Mouse (Mus musculus): ENCODE data around the gene Gse1. TPM values are rescaled to one million over a fixed set of nuclear protein-coding genes. Genes with fewer than 3 reads are reported as not detected.

The Gse1 gene
- polyA plus RNA-seq, 1 experiment from 2014 or later, result 10.8 TPM

DNA sequence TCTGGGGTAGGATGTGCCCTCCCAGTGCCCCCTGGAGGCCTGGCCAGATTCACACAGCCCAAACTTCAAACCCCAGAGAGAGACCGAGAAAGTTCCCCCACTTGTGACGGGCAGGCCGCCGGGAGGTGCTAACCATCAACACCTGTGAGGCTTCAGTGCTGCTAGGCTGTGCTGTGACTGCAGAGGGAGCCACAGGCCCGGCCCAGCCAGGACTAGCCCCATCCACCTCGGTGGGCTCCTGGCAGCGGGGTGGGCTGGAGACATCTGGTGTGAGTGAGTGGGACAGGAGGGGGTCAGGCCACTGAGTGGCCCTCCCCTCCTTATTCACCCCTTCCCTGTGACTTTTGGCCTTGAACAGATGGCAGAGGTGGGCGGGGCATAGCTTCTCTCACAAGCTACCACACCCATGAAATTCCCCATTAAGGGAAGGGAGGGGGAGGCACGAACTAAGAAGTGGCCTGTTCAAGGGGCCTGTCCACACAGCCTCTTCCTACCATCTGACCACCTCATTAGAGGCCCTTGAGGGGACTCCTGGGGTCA lies 179.5 kb downstream of the Gse1 start:
- ATAC-seq (ENCODE audit: insufficient read depth, low FRiP score, low read depth), result peak; percentile 37; the same call in 1 of the 2 replicates
- Histone ChIP-seq H3K4me2 (no peak overlapping the region), H3K9ac (no peak overlapping the region), H3K27ac (no peak overlapping the region; the same call in 1 of the 2 replicates), H3K27me3 (replicated peaks) (no peaks in the 10 kb centered on the region), H3K36me3 (no peaks in the 10 kb centered on the region), H3K9me3 (no peaks in the 10 kb centered on the region), H3K4me3 (replicated peaks) (no peak overlapping the region), H3K4me1 (peaks cover 38% of the 10 kb centered on the region)
- 17% methylated on average over 8 of the region's 9 CpGs for WGBS

DNA sequence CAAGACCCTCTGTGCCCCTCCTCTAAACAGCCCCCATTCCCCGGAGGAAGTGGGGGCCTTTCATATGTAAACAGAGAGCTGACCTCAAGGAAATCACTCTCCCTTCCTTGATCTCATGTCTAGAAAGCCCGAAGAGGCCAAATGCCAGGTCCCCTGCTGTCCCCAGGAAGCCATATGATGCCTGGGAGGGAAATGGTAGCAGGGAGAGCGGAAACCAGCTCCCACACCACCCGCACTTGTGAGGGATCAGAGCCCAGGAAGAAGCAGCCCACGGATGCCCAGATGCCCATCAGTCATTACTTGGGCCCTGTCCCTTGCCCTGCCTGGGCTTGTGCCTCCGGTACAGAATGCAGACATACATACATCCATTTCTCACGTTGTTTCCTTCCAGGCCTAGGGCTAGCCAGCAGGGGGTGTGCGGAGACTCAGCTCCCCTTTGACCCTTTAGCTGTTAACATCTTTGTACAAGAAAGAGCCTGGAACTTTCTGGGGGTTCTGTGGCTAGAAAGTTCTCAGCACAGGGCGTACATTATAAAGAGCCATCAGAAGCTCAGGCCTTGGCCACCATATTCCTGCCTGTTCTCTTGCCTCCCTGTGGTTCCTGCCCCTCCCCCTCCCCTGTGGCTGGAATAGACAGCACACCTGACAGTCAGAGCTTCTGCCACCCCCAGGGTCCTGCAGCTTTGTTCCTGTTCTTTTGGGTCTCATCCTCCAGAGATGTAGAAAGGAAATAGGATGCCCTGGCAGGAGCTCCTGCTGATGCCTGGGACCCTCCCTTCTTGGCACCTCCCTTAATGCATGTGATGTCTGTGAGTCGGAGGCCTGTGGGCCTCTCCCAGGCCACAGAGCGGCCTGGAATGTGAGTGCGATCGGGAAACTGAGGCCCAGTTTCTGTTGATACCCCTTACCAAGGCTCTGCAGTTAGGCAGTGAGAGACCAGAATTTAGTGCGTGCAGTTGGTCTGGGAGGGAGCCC lies 180.3 kb downstream of the Gse1 start:
- 52% methylated on average over 14 of the region's 14 CpGs for WGBS
- ATAC-seq (ENCODE audit: insufficient read depth, low FRiP score, low read depth), result no peak

DNA sequence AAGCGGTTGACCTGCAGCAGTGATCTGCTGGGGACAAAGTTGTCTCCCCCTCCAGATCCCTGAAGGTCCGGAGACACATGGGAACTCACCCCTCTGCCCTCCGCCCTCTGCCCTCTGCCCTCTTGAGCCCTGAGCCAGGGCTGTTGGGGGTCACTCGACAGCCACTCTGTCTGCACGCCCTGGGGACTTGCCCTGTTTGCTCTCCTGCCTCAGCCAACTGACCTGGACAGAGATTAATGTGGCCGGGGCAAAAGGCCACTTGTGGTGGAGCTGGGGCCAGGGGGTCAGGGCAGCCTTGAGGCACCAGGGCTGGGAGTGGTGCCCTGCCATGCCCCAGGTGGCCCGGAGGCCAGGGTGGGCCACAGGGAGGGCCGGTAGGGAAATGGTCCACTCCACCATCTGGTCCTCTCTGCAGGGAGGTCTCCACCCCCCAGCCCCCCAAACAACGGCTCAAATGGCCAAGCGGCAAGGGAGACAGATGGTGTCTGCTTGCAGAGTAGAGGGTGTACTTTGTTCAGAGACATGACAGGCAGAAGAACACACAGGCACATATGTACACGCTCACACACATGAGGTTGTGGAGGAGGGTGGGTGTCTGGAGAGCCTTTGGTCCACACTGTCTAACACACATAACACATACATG lies 181.2 kb downstream of the Gse1 start:
- Histone ChIP-seq H3K4me3 (replicated peaks) (no peak overlapping the region), H3K27ac (no peak overlapping the region), H3K9me3 (no peaks in the 10 kb centered on the region), H3K27me3 (replicated peaks) (no peaks in the 10 kb centered on the region), H3K36me3 (no peaks in the 10 kb centered on the region), H3K4me1 (peaks cover 38% of the 10 kb centered on the region), H3K9ac (no peak overlapping the region), H3K4me2 (no peak overlapping the region)
- 50% methylated on average over 11 of the region's 11 CpGs for WGBS
- ATAC-seq (ENCODE audit: insufficient read depth, low FRiP score, low read depth), result no peak

More for the DNA sequence above, 180.3 kb downstream of the Gse1 start:
- H3K9me3 ChIP-seq, result no peaks in the 10 kb centered on the region
- no peaks in the 10 kb centered on the region for H3K36me3 ChIP-seq
- H3K27ac ChIP-seq, result no peak overlapping the region; the same call in 1 of the 2 replicates
- no peak overlapping the region for H3K4me3 ChIP-seq (replicated peaks)
- H3K4me1 ChIP-seq, result peaks cover 38% of the 10 kb centered on the region
- H3K27me3 ChIP-seq (replicated peaks), result no peaks in the 10 kb centered on the region
- H3K9ac ChIP-seq, result no peak overlapping the region
- no peak overlapping the region for H3K4me2 ChIP-seq

DNA sequence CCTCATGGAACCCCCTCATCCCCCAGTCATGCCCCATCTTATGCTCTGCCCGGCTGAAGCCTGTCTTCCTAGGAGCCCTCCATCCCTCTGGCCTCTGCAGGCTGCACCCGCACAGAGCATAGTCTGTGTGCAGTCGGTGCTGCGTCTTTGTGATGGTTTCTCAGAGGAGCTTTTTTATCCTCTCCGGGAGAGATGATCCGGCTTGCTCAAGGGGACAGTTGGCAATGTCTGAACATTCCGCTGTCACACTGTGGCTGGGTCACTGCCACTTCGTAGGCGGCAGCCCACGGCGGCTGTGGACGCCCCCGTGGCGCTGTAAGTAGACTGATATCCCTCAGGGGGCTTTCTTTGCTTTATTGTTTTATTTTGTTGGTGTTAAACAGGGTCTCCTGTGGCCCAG lies 182.8 kb downstream of the Gse1 start:
- Histone ChIP-seq H3K36me3 (no peaks in the 10 kb centered on the region), H3K4me2 (no peak overlapping the region), H3K9ac (no peak overlapping the region), H3K27me3 (replicated peaks) (no peaks in the 10 kb centered on the region), H3K27ac (no peak overlapping the region), H3K4me3 (replicated peaks) (no peak overlapping the region), H3K4me1 (peaks cover 42% of the 10 kb centered on the region), H3K9me3 (no peaks in the 10 kb centered on the region)
- 87% methylated on average over 14 of the region's 14 CpGs for WGBS
- ATAC-seq (ENCODE audit: insufficient read depth, low FRiP score, low read depth), result no peak

DNA sequence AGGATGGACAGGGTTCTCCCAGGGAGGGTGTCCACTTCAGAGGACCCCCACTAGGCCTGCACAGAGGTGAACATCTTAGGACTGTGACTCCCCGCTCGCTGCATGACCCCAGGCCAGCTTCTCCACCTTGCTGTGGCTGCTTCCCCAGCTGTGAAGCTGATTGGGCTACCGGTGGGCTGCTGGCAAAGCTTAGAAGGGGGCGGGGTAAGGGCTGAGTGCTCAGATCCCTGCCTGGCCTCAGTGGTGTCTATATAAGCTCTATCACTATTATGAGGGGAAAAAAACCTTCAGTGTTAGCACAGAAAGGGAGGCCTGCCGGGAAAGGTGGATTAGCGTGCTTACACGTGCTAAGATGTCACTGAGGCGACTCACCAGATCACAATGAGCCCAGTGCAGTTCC lies 183.6 kb downstream of the Gse1 start:
- Histone ChIP-seq H3K4me2 (no peak overlapping the region), H3K9ac (no peak overlapping the region), H3K9me3 (no peaks in the 10 kb centered on the region), H3K27me3 (replicated peaks) (no peaks in the 10 kb centered on the region), H3K4me1 (peaks cover 50% of the 10 kb centered on the region), H3K27ac (no peak overlapping the region), H3K36me3 (no peaks in the 10 kb centered on the region), H3K4me3 (replicated peaks) (no peak overlapping the region)
- ATAC-seq (ENCODE audit: insufficient read depth, low FRiP score, low read depth), result no peak
- WGBS, result 50% methylated on average over 8 of the region's 8 CpGs

DNA sequence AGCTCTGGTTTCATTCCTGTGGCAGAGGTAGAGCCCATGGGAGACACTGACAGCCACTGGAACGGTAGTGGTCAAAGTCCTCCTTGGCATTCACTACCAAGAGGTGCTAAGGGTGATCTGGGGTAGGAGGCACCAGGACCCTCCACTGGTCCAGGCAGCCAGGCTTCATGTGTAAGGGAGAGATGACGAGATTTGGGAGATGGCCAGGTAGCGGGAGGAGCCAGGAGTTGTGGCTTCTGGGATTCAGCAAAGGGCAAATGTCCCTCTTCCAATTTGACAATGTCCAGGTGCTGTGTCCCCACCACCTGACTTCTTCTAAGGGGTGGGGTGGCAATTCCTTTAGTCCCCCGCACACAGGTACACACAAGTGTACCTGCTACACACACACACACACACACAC lies 184.1 kb downstream of the Gse1 start:
- H3K9ac ChIP-seq, result no peak overlapping the region
- H3K27ac ChIP-seq, result no peak overlapping the region
- no peak overlapping the region for H3K4me3 ChIP-seq (replicated peaks)
- no peaks in the 10 kb centered on the region for H3K36me3 ChIP-seq
- no peak overlapping the region for H3K4me2 ChIP-seq
- no peaks in the 10 kb centered on the region for H3K9me3 ChIP-seq
- 83% methylated on average over 4 of the region's 4 CpGs for WGBS
- ATAC-seq (ENCODE audit: insufficient read depth, low FRiP score, low read depth), result no peak
- no peaks in the 10 kb centered on the region for H3K27me3 ChIP-seq (replicated peaks)
- peaks cover 50% of the 10 kb centered on the region for H3K4me1 ChIP-seq

DNA sequence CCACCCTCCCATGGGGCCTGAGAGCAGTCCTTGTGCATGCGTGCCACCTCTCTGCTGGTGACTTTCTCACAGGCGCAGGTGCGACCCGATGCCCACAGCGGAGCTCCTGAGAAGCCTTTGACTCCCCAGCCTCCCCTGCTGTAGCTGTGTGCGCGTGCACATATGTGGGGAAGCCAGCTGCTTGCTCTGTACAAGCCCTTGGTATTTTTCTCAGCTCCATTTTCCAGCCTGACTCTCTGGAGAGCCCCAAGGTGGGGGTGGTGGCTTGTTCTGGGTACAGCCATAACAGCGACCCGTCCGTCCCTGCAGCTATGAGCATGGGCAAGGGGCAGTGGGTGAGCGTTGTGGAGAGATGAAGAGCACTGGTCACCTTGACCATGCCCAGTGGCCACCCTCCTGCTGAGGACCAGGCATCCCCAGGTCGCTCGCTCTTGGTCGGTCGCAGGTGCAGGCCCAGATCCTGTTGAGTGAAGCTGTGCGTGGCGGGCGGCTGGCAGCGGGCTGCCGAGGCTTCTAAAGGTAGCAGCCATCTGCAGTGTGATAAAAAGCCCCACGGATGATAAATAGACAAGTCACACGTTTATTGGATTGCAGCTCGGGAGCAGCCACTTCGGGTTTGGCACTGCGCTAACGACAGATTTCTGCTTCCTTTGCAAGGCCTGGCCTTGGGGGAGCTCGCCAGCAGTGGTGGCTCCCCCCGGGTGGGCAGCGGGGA lies 184.8 kb downstream of the Gse1 start:
- H3K4me3 ChIP-seq (replicated peaks), result no peak overlapping the region
- H3K9me3 ChIP-seq, result no peaks in the 10 kb centered on the region
- H3K27me3 ChIP-seq (replicated peaks), result no peaks in the 10 kb centered on the region
- WGBS, result 69% methylated on average over 29 of the region's 29 CpGs
- peaks cover 50% of the 10 kb centered on the region for H3K4me1 ChIP-seq
- no peak overlapping the region for H3K9ac ChIP-seq
- H3K4me2 ChIP-seq, result no peak overlapping the region
- no peak overlapping the region for H3K27ac ChIP-seq
- no peaks in the 10 kb centered on the region for H3K36me3 ChIP-seq
- no peak for ATAC-seq (ENCODE audit: insufficient read depth, low FRiP score, low read depth)

DNA sequence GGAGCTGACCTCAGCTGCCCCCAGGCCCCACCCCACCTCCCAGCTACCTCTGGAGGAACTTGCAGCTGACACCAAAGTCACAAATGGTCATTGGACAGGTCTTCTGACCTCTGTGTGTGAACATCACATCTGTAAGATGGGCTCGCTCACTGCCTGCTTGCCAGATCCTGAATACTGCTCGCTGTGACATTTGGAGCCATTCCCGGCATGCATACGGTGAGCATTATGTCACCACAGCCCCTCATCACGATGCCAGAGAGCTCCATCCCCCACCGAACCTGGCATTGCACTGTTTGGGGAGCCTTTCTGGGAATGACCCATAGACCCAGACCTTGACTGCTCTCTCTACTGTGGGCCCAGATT lies 185.4 kb downstream of the Gse1 start:
- H3K9ac ChIP-seq, result no peak overlapping the region
- H3K36me3 ChIP-seq, result no peaks in the 10 kb centered on the region
- no peaks in the 10 kb centered on the region for H3K27me3 ChIP-seq (replicated peaks)
- no peak overlapping the region for H3K4me2 ChIP-seq
- H3K27ac ChIP-seq, result no peak overlapping the region
- no peak for ATAC-seq (ENCODE audit: insufficient read depth, low FRiP score, low read depth)
- peaks cover 49% of the 10 kb centered on the region for H3K4me1 ChIP-seq
- WGBS, result 76% methylated on average over 6 of the region's 6 CpGs
- H3K9me3 ChIP-seq, result no peaks in the 10 kb centered on the region
- H3K4me3 ChIP-seq (replicated peaks), result no peak overlapping the region

DNA sequence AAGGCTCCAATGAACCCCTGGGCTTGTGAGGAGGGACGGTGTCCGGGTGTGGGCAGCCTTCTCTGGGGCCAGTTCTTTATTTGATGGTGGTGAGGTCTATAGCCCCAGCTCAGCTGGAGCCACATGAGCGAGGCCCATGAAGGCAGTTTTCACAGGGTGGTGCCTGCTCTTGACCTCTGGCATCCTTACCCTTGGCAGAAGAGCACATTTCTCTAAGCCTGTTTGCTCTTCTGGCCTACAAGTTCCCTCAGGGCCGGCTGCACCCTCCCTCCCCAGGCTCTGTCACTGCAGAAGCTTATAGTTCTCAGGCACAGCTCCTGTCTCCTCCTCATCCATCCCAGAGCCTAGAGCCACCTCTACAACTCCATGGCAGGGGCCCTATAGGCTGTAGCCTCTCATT lies 186.0 kb downstream of the Gse1 start:
- 70% methylated on average over 4 of the region's 4 CpGs for WGBS
- no peaks in the 10 kb centered on the region for H3K27me3 ChIP-seq (replicated peaks)
- no peak overlapping the region for H3K27ac ChIP-seq
- peaks cover 50% of the 10 kb centered on the region for H3K4me1 ChIP-seq
- no peak overlapping the region for H3K9ac ChIP-seq
- no peak overlapping the region for H3K4me2 ChIP-seq
- no peak overlapping the region for H3K4me3 ChIP-seq (replicated peaks)
- no peaks in the 10 kb centered on the region for H3K36me3 ChIP-seq
- no peak for ATAC-seq (ENCODE audit: insufficient read depth, low FRiP score, low read depth)
- H3K9me3 ChIP-seq, result no peaks in the 10 kb centered on the region

DNA sequence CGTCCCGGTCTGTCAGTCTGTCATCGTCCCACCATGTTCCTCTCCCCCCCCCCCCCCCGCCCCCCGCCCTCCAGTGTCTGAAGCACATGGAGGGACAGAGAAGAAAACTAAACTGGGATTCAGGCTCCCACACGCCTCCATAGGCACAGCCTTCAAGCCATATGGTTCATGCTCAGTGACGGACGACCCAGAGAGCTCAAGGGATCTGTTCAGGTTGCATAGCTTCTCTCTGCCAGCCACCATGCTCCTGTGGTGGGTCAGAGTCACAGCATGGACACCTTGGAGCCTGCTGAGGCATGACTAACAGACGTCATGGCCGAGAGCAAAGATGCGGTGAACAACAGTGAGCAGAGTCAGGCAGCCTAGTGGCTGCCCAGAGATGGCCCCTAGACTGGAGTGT lies 187.2 kb downstream of the Gse1 start:
- H3K4me3 ChIP-seq (replicated peaks), result no peak overlapping the region
- H3K4me1 ChIP-seq, result peaks cover 48% of the 10 kb centered on the region
- no peaks in the 10 kb centered on the region for H3K27me3 ChIP-seq (replicated peaks)
- WGBS, result 81% methylated on average over 9 of the region's 11 CpGs
- H3K27ac ChIP-seq, result peak overlapping the region; percentile 97
- no peak overlapping the region for H3K4me2 ChIP-seq
- no peak for ATAC-seq (ENCODE audit: insufficient read depth, low FRiP score, low read depth)
- H3K36me3 ChIP-seq, result no peaks in the 10 kb centered on the region
- no peaks in the 10 kb centered on the region for H3K9me3 ChIP-seq
- no peak overlapping the region for H3K9ac ChIP-seq

DNA sequence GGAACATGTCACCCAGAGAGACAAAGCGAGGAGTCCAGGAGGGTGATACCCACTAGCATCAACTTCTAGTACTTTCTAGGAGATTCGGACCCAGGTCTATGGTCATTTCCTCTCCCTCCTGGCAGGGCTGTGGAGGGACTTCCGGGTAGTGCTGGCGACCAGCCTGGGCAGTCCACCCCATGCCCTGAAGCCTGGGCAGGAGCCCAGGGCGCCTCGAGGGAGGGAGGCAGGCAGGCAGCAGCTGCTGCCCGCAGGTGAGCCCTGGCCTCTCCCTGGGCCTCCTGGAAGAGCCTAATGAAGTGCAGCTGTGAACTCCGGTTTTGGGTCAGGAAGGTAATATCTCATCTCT lies 187.9 kb downstream of the Gse1 start:
- H3K36me3 ChIP-seq, result no peaks in the 10 kb centered on the region
- no peak overlapping the region for H3K9ac ChIP-seq
- WGBS, result 27% methylated on average over 8 of the region's 8 CpGs
- no peaks in the 10 kb centered on the region for H3K27me3 ChIP-seq (replicated peaks)
- H3K27ac ChIP-seq, result peak overlapping the region; percentile 97
- ATAC-seq (ENCODE audit: insufficient read depth, low FRiP score, low read depth), result peak; percentile 1; the same call in 1 of the 2 replicates
- H3K4me3 ChIP-seq (replicated peaks), result no peak overlapping the region
- H3K4me1 ChIP-seq, result peaks cover 51% of the 10 kb centered on the region
- H3K4me2 ChIP-seq, result peak overlapping the region; percentile 50
- H3K9me3 ChIP-seq, result no peaks in the 10 kb centered on the region

Measured in stomach, embryonic 15.5 days (tissue).